Mouse (Mus musculus) embryonic facial prominence, embryonic 11.5 days (tissue): ENCODE data around the gene Ufsp1. TPM values are rescaled to one million over a fixed set of nuclear protein-coding genes. Genes with fewer than 3 reads are reported as not detected.

ENCODE experiments used
- ATAC-seq: fragments of 200-750 bp; cut with Nextera tagmentation; replicated peaks from 2 replicates; pipeline ENCODE4 v1.8.0; 2017; ENCODE audit warnings: low read depth; ENCODE audit not compliant: insufficient number of reproducible peaks, low FRiP score, low TSS enrichment
- DNase-seq: peaks from one replicate; pipeline ENCODE4 v3.0.0-alpha.2; 2015; ENCODE audit warnings: low spot score
- H3K27ac ChIP-seq: fragments of 300-500 bp; sonication (generic); replicated peaks from 2 replicates; pipeline ENCODE4 v1.5.1; 2014; ENCODE audit warnings: mild to moderate bottlenecking, low read depth, low read length, control low read depth
- H3K27me3 ChIP-seq: fragments of 300-500 bp; sonication (generic); 2 replicates; pipeline ENCODE4 v1.6.1; 2014; ENCODE audit warnings: mild to moderate bottlenecking, low read length, moderate library complexity, mixed read lengths; ENCODE audit not compliant: control insufficient read depth, insufficient read depth
- H3K36me3 ChIP-seq: fragments of 300-500 bp; sonication (generic); replicated peaks from 2 replicates; pipeline ENCODE4 v1.6.1; 2014; ENCODE audit warnings: low read depth, mild to moderate bottlenecking, low read length, moderate library complexity, mixed read lengths; ENCODE audit not compliant: control insufficient read depth, insufficient read depth
- H3K4me1 ChIP-seq: fragments of 300-500 bp; sonication (generic); 2 replicates; pipeline ENCODE4 v1.6.1; 2014; ENCODE audit warnings: low read length, mixed read lengths; ENCODE audit not compliant: control insufficient read depth, insufficient read depth
- H3K4me2 ChIP-seq: fragments of 300-500 bp; sonication (generic); 2 replicates; pipeline ENCODE4 v1.6.1; 2014; ENCODE audit warnings: low read depth, mild to moderate bottlenecking, control low read depth, low read length, moderate library complexity
- H3K4me3 ChIP-seq: fragments of 300-500 bp; sonication (generic); 2 replicates; pipeline ENCODE4 v1.5.1; 2014; ENCODE audit warnings: low read depth, low read length, control low read depth
- H3K9ac ChIP-seq: fragments of 300-500 bp; sonication (generic); replicated peaks from 2 replicates; pipeline ENCODE4 v1.6.1; 2014; ENCODE audit warnings: mild to moderate bottlenecking, control low read depth, low read length
- H3K9me3 ChIP-seq: fragments of 300-500 bp; sonication (generic); replicated peaks from 2 replicates; pipeline ENCODE4 v1.6.1; 2016; ENCODE audit warnings: mild to moderate bottlenecking, low read length, inconsistent platforms, mixed read lengths; ENCODE audit not compliant: control insufficient read depth
- WGBS: fragments of 180-500 bp; shearing (Covaris S2); extraction: QIAGEN DNeasy Blood & Tissue Kit; methylation state at CpG from one replicate; pipeline ENCODE4 v1.1.7; 2014; 5-methylcytosine and 5-hydroxymethylcytosine counted together
- polyA plus RNA-seq: library from polyadenylated mRNA; unstranded; fragments of >200 nt; fragmentation: Nextera tagmentation; extraction: Ambion mirVana; gene quantifications from 2 replicates; pipeline ENCODE4 v1.2.1, GENCODE M21; 2014

The Ufsp1 gene
- polyA plus RNA-seq, 1 experiment from 2014 or later = 6.6 TPM

DNA sequence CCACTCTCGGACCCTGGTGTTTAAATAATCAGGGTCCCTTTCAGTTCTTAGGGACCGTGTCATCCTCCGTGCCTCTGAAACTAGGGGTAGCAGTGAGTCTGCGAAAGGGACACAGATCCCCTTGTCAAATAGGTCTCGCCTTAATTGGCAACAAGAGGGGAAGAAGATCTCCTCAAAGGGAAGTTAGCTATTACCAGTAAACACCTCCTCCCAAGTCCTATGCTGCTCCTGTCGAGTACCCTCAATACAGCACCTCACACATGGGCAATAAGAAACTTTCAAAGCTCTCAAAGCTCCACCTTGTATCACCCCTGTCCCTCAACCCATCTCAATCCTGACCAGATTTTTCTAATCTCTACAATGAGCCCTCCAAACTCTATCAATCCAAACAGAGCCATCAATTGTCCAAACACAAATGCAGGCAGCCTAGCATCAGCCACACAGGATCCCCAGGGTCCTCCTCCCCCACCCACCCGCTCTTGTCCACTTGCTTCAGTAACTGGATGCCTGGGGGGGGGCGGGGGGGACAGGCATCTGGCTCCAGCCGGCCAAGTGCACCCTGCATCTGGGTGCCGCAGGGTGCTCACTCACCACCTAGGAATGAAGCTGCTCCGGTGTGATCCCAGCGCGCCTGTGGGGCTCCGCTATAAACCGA is 38.6 kb downstream of the Ufsp1 start:
- Histone ChIP-seq H3K36me3 (no peaks in the 10 kb centered on the region), H3K4me1 (no peaks in the 10 kb centered on the region), H3K4me2 (peak overlapping the region; percentile 90), H3K27me3 (no peaks in the 10 kb centered on the region), H3K4me3 (peak overlapping the region; percentile 51), H3K27ac (no peak overlapping the region), H3K9ac (peak overlapping the region; percentile 61), H3K9me3 (no peaks in the 10 kb centered on the region)
- DNase-seq (no peak), ATAC-seq (no peak)
- 16% methylated on average over 15 of the region's 15 CpGs for WGBS

GRCm38 (mm10) chr5:137333512-137334174 is 39.2 kb downstream of the Ufsp1 start, which contains the start of gene Slc12a9:
Slc12a9 (minus strand) TSS chr5:137333597.
- Histone ChIP-seq H3K36me3 (no peaks in the 10 kb centered on the region), H3K4me1 (no peaks in the 10 kb centered on the region), H3K9me3 (no peaks in the 10 kb centered on the region), H3K4me2 (peak within 1 kb of the TSS; percentile 90), H3K9ac (peak within 1 kb of the TSS; percentile 61), H3K27me3 (no peaks in the 10 kb centered on the region), H3K4me3 (peak within 1 kb of the TSS; percentile 51), H3K27ac (no peak within 1 kb of the TSS)
- WGBS = under 1% methylated on average over 44 of the region's 44 CpGs
- peak; percentile 97 for DNase-seq
- peak; percentile 87 for ATAC-seq

DNA sequence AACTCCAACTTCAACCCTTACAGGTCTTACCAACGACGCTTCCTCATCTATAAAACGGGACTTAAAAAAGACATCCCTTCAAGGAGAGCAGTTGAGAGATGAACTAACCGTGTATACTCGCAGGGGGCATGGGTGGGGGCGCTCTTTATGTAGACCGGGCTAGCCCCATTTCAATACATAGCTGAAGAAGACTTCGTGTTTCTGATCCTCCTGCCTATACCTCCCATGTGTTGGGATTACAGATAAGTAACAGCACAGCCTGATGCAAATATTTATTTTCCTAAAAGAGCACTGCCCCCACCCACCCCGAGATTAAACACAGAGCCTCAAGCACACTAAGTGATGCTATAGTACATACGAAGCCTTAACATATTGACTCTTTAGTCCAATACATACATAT is 39.9 kb downstream of the Ufsp1 start:
- H3K27ac ChIP-seq = no peak overlapping the region
- no peaks in the 10 kb centered on the region for H3K36me3 ChIP-seq
- no peak overlapping the region; the same call in 1 of the 2 replicates for H3K4me2 ChIP-seq
- H3K9me3 ChIP-seq = no peaks in the 10 kb centered on the region
- H3K4me3 ChIP-seq = no peak overlapping the region
- ATAC-seq = no peak
- H3K4me1 ChIP-seq = peaks cover 4% of the 10 kb centered on the region; the same call in 1 of the 2 replicates
- no peak for DNase-seq
- H3K27me3 ChIP-seq = no peaks in the 10 kb centered on the region
- no peak overlapping the region for H3K9ac ChIP-seq
- 63% methylated on average over 10 of the region's 10 CpGs for WGBS

DNA sequence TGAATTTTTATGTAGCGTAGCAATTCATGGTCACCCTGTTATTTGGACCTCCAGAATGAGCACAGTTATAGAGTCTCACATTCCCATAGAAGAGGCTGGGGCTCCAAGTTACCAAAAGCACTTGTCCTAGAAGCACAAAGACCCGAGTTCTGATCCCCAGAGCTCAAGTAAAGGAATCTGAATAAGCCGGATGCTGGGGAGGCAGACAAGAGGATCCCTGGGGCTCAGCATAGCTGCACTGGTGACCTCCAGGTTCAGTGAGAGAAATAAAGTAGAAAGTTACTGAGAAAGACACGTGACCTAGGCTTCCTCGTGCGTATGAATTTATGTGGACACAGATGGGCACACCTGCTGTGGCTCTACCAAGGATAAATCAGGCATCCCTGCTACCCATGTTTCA is 40.6 kb downstream of the Ufsp1 start:
- Histone ChIP-seq H3K27ac (no peak overlapping the region), H3K4me2 (no peak overlapping the region), H3K27me3 (no peaks in the 10 kb centered on the region), H3K4me3 (no peak overlapping the region), H3K4me1 (peaks cover 6% of the 10 kb centered on the region; the same call in 1 of the 2 replicates), H3K9ac (no peak overlapping the region), H3K36me3 (no peaks in the 10 kb centered on the region), H3K9me3 (no peaks in the 10 kb centered on the region)
- DNase-seq (no peak), ATAC-seq (no peak)
- WGBS = 75% methylated on average over 6 of the region's 6 CpGs

- H3K27me3 ChIP-seq = no peaks in the 10 kb centered on the region
- no peak for ATAC-seq
- no peaks in the 10 kb centered on the region for H3K36me3 ChIP-seq
- no peak overlapping the region for H3K4me2 ChIP-seq
- 30% methylated on average over 8 of the region's 8 CpGs for WGBS
- no peak overlapping the region for H3K4me3 ChIP-seq
- H3K9me3 ChIP-seq = no peaks in the 10 kb centered on the region
- H3K27ac ChIP-seq = no peak overlapping the region
- H3K9ac ChIP-seq = no peak overlapping the region
- H3K4me1 ChIP-seq = peaks cover 6% of the 10 kb centered on the region; the same call in 1 of the 2 replicates
- no peak for DNase-seq
These were observed 42.8 kb downstream of the Ufsp1 start for GRCm38 (mm10) chr5:137337190-137337589.

DNA sequence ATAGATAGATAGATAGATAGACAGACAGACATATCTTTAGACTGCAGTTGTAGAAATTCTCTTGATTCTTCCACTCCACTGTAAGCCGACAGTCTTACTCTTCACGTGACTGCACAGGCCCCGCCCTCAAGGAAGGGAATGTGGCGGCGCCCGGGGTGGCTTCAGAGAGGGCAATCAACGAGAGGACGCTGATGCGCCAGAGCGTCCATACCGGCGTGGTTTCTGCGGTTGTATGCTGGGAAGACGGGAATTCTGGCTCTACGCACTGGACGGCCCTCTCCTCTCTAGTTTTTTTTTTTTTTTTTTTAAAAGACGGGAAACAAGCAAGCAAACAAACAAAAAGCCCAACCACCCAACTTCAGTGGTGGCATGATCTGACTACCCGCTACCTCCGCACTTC is 43.8 kb downstream of the Ufsp1 start:
- WGBS = under 1% methylated on average over 18 of the region's 19 CpGs
- H3K36me3 ChIP-seq = no peaks in the 10 kb centered on the region
- peak overlapping the region; percentile 70 for H3K9ac ChIP-seq
- H3K27me3 ChIP-seq = no peaks in the 10 kb centered on the region
- ATAC-seq = peak; percentile 76
- DNase-seq = peak; percentile 91
- peaks cover 6% of the 10 kb centered on the region; the same call in 1 of the 2 replicates for H3K4me1 ChIP-seq
- H3K4me2 ChIP-seq = peak overlapping the region; percentile 74
- H3K4me3 ChIP-seq = peak overlapping the region; percentile 34
- no peaks in the 10 kb centered on the region for H3K9me3 ChIP-seq
- peak overlapping the region; percentile 54 for H3K27ac ChIP-seq

DNA sequence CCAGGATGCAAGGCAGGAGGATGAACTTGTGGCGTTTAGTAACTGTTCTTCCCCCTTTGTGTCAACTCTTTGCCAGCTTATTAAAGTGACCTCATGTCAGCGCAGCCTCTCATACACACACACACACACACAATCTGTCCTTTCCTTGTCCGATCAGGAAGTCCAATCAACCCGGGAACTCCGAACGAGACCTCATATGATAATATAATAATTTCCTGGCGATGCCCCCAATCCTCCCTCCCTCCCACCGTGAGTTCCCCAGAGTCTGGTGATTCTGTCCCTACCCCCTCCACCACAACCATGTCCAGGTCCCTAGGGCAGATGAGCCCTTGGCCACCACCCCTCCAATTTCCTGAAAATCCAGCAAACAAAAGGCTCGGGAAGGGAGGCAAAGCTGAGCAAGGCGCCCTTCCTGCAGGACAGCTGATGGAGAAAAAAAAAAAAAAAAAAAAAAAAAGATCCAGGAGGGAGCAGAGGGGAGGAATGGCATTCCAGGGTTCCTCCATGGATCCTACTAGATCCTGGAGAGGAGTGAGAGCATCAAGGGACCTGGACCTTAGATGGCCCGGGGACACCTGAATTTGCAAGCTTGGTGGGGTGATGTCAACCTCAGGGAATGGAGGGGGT is 44.3 kb downstream of the Ufsp1 start:
- peak overlapping the region; percentile 70 for H3K9ac ChIP-seq
- peaks cover 6% of the 10 kb centered on the region; the same call in 1 of the 2 replicates for H3K4me1 ChIP-seq
- under 1% methylated on average over 11 of the region's 11 CpGs for WGBS
- ATAC-seq (no peak), DNase-seq (no peak)
- H3K9me3 ChIP-seq = no peaks in the 10 kb centered on the region
- H3K4me3 ChIP-seq = peak overlapping the region; percentile 34
- peak overlapping the region; percentile 54 for H3K27ac ChIP-seq
- peak overlapping the region; percentile 74 for H3K4me2 ChIP-seq
- no peaks in the 10 kb centered on the region for H3K27me3 ChIP-seq
- no peaks in the 10 kb centered on the region for H3K36me3 ChIP-seq
